Mouse (Mus musculus): ENCODE results near the gene Cpsf6.

DNA sequence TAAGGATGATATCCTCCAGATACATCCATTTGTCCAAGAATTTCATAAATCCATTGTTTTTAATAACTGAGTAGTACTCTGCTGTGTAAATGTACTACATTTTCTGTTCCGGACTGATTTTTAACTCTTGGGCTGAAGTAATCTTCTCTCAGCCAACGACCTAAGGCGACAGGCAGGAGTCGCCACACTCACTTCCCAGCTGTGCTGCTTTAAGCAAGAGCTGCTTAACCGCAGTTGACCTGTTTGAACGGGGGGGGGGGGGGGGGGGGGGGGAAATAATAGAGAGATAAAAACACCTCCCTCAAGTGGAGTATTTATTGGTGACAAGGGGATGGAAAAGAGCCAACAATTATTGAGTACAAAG, 13.0 kb upstream of the Cpsf6 start:
- TF ChIP-seq CTCF (IDR thresholded peaks at IDR 0.05; ENCODE audit: low read depth, low read length), result no peak
- no peak for TF ChIP-seq POLR2A (IDR thresholded peaks at IDR 0.05; ENCODE audit: borderline replicate concordance, low read depth, low read length)

Measured in bone marrow macrophage, adult 2 months (primary cell).